Mouse (Mus musculus) urinary bladder, adult 18-20 months (tissue): ENCODE results near the gene Cmc1.
A peak's percentile ranks its signal among the peaks of the same experiment; 100 is the strongest.
"Not testable (repeated sequence)": the region's sequence is repeated elsewhere in the genome, so short reads cannot be mapped to it uniquely, and the experiment has no call there.

ENCODE experiments used
- DNase-seq, 2 experiments: peaks; one replicate each; pipeline ENCODE4 v3.0.0; 2022; ENCODE audit warnings: low spot score in 2 of 2, mixed read lengths in 2 of 2

Gene Cmc1

GRCm38 (mm10) chr9:118140356-118140755 is 9.6 kb downstream of the Cmc1 start:
- not testable (repeated sequence) for DNase-seq

- no peak for DNase-seq
These were observed 39.6 kb downstream of the Cmc1 start for GRCm38 (mm10) chr9:118110360-118110710.

- DNase-seq, result no peak
These were observed 40.1 kb downstream of the Cmc1 start for GRCm38 (mm10) chr9:118109697-118110359.

DNA sequence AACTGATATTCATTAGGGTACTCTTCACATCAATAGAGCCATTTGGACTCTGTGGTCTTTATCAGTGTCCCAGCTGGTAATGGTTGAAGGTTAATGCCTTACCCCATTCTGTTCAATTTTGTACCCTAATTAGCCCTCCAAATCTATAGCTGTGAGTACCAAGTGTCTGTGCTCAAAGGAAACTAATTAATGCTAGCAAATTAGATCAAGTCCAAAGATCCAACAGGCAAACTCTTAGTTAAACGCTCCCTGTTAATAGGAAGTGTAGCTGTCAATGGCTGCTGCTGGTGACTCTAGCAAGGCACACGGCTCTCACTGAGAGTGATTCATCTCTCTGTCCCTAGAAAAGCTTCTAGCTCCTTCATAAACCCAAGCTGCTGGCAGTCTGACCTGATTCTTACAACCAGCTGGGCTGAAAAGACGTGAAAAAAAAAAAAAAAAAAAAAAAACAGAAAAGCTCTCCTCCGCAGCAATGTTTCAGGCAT is 41.4 kb downstream of the Cmc1 start:
- no peak for DNase-seq

- DNase-seq, result no peak
These were observed 48.2 kb downstream of the Cmc1 start for GRCm38 (mm10) chr9:118101802-118102201.

DNA sequence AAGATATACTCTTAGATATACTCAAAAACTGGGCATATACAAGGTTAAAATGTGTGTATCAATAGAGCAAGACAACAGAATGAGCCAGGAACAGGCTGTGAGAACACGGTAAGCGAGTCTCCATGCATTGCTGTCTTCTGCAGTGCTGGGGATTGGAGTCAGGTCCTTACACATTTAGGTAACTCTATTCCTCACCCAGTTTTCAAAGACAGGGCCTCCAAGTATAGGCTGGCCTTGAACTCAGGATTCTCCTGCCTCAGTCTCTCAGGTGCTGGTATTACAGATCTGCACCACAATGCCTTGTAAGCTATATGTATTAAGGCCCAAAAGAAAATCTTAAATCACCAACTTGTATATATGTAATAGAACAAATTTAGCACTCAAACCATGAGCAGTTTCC is 49.5 kb downstream of the Cmc1 start:
- DNase-seq, result no peak

DNA sequence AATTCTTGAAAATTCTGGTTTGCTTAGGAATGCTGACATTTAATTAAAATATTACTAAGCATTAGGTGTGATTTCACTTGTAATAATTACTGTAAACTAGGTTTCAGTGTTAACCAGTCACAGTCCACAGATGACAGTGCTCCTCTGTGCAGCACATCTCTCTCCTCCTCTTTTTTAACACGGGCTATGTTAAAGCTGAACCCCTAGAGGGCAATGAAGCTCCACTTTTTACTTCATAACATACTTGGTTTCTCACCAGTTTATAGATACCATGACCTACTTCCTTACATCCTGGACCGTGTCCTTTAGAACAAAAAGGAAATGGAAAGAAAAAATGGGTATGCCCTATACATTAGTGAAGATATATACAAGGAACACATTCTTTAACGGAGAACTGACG is 50.6 kb downstream of the Cmc1 start:
- DNase-seq, result no peak

- no peak for DNase-seq
These were observed 66.1 kb downstream of the Cmc1 start for GRCm38 (mm10) chr9:118083834-118084233.

- DNase-seq, result no peak
These were observed 67.2 kb downstream of the Cmc1 start for GRCm38 (mm10) chr9:118082575-118083431.

- no peak for DNase-seq
These were observed 76.6 kb downstream of the Cmc1 start for GRCm38 (mm10) chr9:118073358-118073757.

DNA sequence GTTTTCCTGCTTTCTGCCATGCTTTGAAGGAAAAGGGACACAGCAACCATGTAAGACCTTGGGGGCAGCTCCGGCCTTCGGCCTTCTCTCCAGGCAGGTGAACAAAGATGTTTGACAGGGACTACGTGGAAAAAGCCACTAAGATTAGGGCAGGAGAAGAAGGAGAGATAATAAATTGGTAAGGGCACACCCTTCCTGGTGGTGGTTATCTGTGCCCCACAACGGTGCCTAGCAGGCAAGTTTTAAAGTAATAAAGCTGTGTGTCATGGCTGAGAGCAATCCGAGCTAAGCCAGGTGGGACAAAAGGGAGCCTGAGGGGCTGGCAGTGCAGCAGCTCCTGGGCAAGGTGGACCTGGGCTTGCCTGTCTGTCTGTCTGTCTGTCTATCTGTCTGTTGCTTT is 77.9 kb downstream of the Cmc1 start:
- no peak for DNase-seq

GRCm38 (mm10) chr9:118071337-118071736 is 78.6 kb downstream of the Cmc1 start:
- no peak for DNase-seq

- no peak for DNase-seq
These were observed 79.5 kb downstream of the Cmc1 start for GRCm38 (mm10) chr9:118070442-118070841.

GRCm38 (mm10) chr9:118059101-118059500 is 90.9 kb downstream of the Cmc1 start:
- peak in 1 of 2 experiments; percentile 11 for DNase-seq

GRCm38 (mm10) chr9:118053286-118053685 is 96.7 kb downstream of the Cmc1 start:
- DNase-seq, result no peak

- DNase-seq, result no peak
These were observed 104.9 kb downstream of the Cmc1 start for GRCm38 (mm10) chr9:118045011-118045533.

- no peak for DNase-seq
These were observed 106.4 kb downstream of the Cmc1 start for GRCm38 (mm10) chr9:118043581-118043980.

DNA sequence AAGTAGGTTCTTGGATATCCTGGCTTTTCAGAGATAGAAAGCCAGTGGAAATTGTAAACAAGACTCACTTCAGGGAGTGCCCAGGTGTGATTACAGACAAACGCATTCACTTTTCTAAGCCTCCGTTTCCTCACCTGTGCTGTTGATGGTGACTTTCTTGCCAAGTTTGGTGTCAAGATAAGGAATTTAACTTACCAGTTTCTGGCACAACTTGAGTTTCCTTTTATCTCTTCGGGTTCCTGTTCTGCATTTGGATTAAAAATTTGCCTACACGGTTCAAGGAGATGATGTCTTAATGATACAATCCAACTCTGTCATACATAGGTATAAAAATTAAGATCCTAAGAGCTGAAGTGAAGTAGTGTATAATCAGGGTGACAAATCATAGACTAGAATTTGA is 107.2 kb downstream of the Cmc1 start:
- no peak for DNase-seq

DNA sequence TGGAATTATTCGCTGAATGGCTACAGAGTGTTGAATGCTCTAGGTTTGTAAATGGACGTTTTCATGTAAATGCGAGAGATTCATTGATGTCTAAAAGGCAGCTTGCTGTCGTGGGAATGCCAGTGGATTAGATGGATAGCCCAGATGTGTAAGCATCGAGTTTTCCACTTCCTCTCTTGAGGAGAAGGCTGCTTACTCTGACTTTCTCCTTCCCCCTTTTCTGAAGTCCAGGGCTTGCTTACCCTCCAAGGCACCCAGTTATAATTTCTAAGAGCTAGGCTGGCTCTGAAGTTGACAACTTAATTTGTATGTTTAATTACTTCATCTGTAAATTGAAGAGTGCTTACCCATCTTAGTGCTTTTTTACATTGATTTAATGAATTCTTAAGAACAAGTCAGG is 108.3 kb downstream of the Cmc1 start:
- no peak for DNase-seq

DNA sequence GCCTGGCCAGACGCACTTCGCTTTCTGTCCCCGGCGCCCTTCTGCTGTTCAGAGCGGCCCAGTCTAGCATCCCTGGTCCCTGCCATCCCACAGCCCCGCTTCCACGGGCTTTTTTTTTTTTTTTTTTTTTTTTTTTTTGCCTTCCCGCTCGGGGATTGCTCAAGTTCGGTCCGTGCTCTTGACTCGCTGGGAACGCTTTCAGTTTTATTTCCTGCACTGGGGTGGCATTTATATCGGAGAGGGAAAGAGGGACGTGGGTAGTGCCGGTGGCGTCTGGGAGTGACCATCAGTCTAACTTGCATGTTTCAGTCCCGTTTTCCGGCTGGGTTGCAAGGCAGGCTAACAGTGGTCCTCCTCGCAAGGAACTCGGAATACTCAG is 109.0 kb downstream of the Cmc1 start:
- no peak for DNase-seq

GRCm38 (mm10) chr9:118040218-118041021 is 109.6 kb downstream of the Cmc1 start, which contains the start of gene Azi2:
Gene Azi2 (plus strand): TSS chr9:118040499.
- DNase-seq, result peak; percentile 94 to 97

- DNase-seq, result no peak
These were observed 115.0 kb downstream of the Cmc1 start for GRCm38 (mm10) chr9:118034990-118035389.
